Mouse (Mus musculus) forebrain, embryonic 12.5 days (tissue): ENCODE measurements at regions not wholly inside any gene's neighbourhood (a gene's known extent, or its start where the extent isn't known, plus 50 kb on each side); places are given as distances from the start of the nearest gene placed in this dataset.

Experiments
- ATAC-seq: fragments of 200-750 bp; cut with Nextera tagmentation; 2 replicates; pipeline ENCODE4 v1.8.0; 2017; ENCODE audit warnings: moderate TSS enrichment; ENCODE audit not compliant: low FRiP score
- H3K27ac ChIP-seq: fragments of 300-500 bp; sonication (generic); 2 replicates; pipeline ENCODE4 v1.5.1; 2016; ENCODE audit warnings: mild to moderate bottlenecking
- H3K27me3 ChIP-seq: fragments of 300-500 bp; sonication (generic); 2 replicates; pipeline ENCODE4 v1.6.1; 2016; ENCODE audit warnings: mild to moderate bottlenecking
- H3K36me3 ChIP-seq: fragments of 300-500 bp; sonication (generic); replicated peaks from 2 replicates; pipeline ENCODE4 v1.6.1; 2016; ENCODE audit warnings: mild to moderate bottlenecking
- H3K4me1 ChIP-seq: fragments of 300-500 bp; sonication (generic); 2 replicates; pipeline ENCODE4 v1.6.1; 2016
- H3K4me2 ChIP-seq: fragments of 300-500 bp; sonication (generic); 2 replicates; pipeline ENCODE4 v1.6.1; 2016; ENCODE audit warnings: mild to moderate bottlenecking, moderate library complexity
- H3K4me3 ChIP-seq: fragments of 300-500 bp; sonication (generic); replicated peaks from 2 replicates; pipeline ENCODE4 v1.5.1; 2016; ENCODE audit warnings: mild to moderate bottlenecking
- H3K9ac ChIP-seq: fragments of 300-500 bp; sonication (generic); 2 replicates; pipeline ENCODE4 v1.6.1; 2016; ENCODE audit warnings: mild to moderate bottlenecking
- H3K9me3 ChIP-seq: fragments of 300-500 bp; sonication (generic); 2 replicates; pipeline ENCODE4 v1.6.1; 2016
- WGBS: fragments of 180-500 bp; shearing (Covaris S2); methylation state at CpG from one replicate; pipeline ENCODE4 v1.1.7; 2016; 5-methylcytosine and 5-hydroxymethylcytosine counted together

- no peaks in the 10 kb centered on the region for H3K4me1 ChIP-seq
- H3K9ac ChIP-seq = no peak overlapping the region
- no peak overlapping the region for H3K4me3 ChIP-seq
- no peak overlapping the region for H3K4me2 ChIP-seq
- ATAC-seq = no peak
- no peaks in the 10 kb centered on the region for H3K36me3 ChIP-seq
- no peaks in the 10 kb centered on the region for H3K27me3 ChIP-seq
- no peaks in the 10 kb centered on the region for H3K9me3 ChIP-seq
- H3K27ac ChIP-seq = no peak overlapping the region
- 85% methylated on average over 5 of the region's 5 CpGs for WGBS
These were observed 274.6 kb upstream of the Rack1 start for GRCm38 (mm10) chr11:48525517-48525916.

GRCm38 (mm10) chr11:48506886-48507285, 293.2 kb upstream of the Rack1 start:
- H3K9me3 ChIP-seq = no peaks in the 10 kb centered on the region

DNA sequence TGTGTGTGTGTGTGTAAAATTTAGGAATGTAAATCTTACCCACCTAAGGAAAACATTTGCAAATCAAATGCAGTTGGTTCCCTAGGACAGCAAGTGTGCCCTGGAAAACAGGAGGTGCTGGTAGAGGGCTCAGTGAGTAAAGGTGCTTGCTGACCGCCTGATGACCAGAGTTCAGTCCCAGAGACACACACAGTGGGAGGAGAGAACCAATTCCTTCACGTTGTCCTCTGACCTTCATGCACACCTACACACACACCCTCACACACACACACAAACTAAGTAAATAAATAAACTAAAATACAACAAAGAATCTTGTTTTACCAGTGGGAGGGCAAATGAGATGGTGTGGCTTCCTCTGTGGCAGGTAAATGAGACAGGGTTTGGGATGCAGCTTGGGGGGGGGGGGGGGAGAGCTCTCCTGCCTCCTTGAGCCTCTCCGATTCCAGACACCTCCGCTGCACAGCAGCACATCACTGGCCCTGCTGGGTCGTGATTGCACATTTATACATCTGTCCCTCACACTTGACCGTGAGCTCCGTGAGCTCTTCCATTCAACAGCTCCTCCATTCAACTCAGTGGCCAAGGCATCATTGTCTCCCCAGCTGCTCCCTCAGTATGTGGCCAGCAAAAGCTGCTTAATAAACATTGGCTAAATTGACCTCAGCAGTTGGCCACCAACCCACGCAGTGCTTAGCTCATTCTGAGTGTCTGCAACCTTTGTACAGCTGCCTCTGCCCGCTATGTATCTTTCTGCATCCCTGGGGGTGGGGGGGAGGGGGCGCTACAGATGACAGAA, 297.9 kb upstream of the Rack1 start:
- no peak overlapping the region for H3K27ac ChIP-seq
- H3K9me3 ChIP-seq = no peaks in the 10 kb centered on the region
- H3K4me1 ChIP-seq = peaks cover 11% of the 10 kb centered on the region; the same call in 1 of the 2 replicates
- WGBS = 19% methylated on average over 10 of the region's 10 CpGs
- H3K4me2 ChIP-seq = peak overlapping the region; percentile 13; the same call in 1 of the 2 replicates
- H3K4me3 ChIP-seq = no peak overlapping the region
- no peak overlapping the region for H3K9ac ChIP-seq
- no peaks in the 10 kb centered on the region for H3K36me3 ChIP-seq
- peak; percentile 87 for ATAC-seq
- H3K27me3 ChIP-seq = peaks cover 12% of the 10 kb centered on the region

More at GRCm38 (mm10) chr11:48506886-48507285, 293.2 kb upstream of the Rack1 start:
- WGBS = 86% methylated on average over 3 of the region's 3 CpGs
- ATAC-seq = no peak
- Histone ChIP-seq H3K27ac (no peak overlapping the region), H3K4me1 (peaks cover 11% of the 10 kb centered on the region; the same call in 1 of the 2 replicates), H3K27me3 (peaks cover 12% of the 10 kb centered on the region; the same call in 1 of the 2 replicates), H3K9ac (no peak overlapping the region), H3K36me3 (no peaks in the 10 kb centered on the region), H3K4me2 (no peak overlapping the region), H3K4me3 (no peak overlapping the region)

DNA sequence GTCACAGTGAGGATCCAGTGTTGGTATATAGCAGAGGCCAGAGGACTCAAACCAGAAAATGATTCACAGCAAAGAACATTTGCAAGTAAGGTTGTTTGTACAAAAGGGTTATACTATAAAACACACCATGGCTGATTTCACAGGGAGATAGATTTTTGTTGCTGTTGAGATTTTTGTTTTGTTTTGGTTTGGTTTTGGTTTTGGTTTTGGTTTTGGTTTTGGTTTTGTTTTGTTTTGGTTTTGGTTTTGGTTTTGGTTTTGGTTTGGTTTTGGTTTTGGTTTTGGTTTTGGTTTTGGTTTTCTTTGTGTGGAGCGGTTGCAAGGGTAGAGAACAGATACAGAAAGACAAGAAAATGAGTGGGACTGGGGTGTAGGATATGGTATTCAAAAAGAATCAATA, 301.1 kb upstream of the Rack1 start:
- 90% methylated on average over 1 of the region's 1 CpGs for WGBS
- Histone ChIP-seq H3K36me3 (no peaks in the 10 kb centered on the region), H3K9ac (no peak overlapping the region), H3K9me3 (no peaks in the 10 kb centered on the region), H3K4me3 (no peak overlapping the region), H3K4me2 (no peak overlapping the region), H3K27me3 (peaks cover under 1% of the 10 kb centered on the region; the same call in 1 of the 2 replicates), H3K4me1 (peaks cover 11% of the 10 kb centered on the region; the same call in 1 of the 2 replicates), H3K27ac (no peak overlapping the region)
- ATAC-seq = no peak

GRCm38 (mm10) chr11:48488308-48488707, 311.8 kb upstream of the Rack1 start:
- H3K4me3 ChIP-seq = no peak overlapping the region
- no peak overlapping the region for H3K27ac ChIP-seq
- WGBS = 74% methylated on average over 1 of the region's 1 CpGs
- no peaks in the 10 kb centered on the region for H3K27me3 ChIP-seq
- ATAC-seq = no peak
- no peaks in the 10 kb centered on the region for H3K36me3 ChIP-seq
- no peak overlapping the region for H3K9ac ChIP-seq
- no peak overlapping the region for H3K4me2 ChIP-seq
- no peaks in the 10 kb centered on the region for H3K9me3 ChIP-seq
- no peaks in the 10 kb centered on the region for H3K4me1 ChIP-seq

DNA sequence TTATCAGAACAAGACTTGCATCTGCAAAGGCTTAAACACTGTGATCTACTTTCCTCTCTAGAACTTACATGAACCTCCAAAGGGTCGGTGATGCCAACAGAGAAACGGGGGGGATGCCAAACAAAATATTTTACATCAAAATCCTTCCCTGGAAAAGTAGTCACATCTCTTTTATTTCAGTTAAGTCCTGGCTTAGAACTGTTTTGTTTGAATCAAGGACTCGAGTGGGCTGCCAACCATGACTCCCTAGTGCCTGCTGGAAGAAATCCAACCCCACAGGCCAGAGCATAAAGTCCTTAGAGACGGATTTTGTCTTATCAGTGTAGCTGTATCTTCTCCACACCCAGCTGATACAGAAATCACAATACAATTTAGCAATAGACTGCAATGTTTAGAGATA, 336.1 kb upstream of the Rack1 start:
- no peak overlapping the region for H3K27ac ChIP-seq
- H3K4me2 ChIP-seq = no peak overlapping the region
- no peak overlapping the region for H3K9ac ChIP-seq
- H3K4me3 ChIP-seq = no peak overlapping the region
- WGBS = 80% methylated on average over 4 of the region's 4 CpGs
- no peaks in the 10 kb centered on the region for H3K4me1 ChIP-seq
- no peaks in the 10 kb centered on the region for H3K27me3 ChIP-seq
- ATAC-seq = no peak
- H3K36me3 ChIP-seq = no peaks in the 10 kb centered on the region
- no peaks in the 10 kb centered on the region for H3K9me3 ChIP-seq

DNA sequence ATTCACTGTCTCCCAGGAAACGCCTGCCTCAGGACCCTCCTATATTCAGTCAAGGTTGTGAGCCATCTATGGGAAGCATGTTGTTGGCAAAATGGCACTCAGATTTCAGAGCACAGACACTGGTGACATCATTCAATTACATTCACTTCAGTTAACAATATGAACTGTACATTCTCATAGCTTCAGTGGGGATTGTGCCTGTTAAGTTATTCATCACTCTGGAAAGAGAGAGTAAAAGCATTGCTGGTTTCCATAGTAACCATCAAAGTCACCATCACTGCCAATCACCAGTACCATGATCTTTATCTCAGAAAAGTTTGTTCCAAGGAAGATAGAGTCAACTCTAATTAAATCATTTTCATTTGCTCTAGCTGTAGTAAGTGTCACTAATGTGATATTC, 350.2 kb upstream of the Rack1 start:
- no peak overlapping the region for H3K4me3 ChIP-seq
- WGBS = 62% methylated on average over 1 of the region's 1 CpGs

GRCm38 (mm10) chr11:48442534-48443254, 357.4 kb upstream of the Rack1 start:
- Histone ChIP-seq H3K27me3 (no peaks in the 10 kb centered on the region), H3K9me3 (no peaks in the 10 kb centered on the region), H3K4me1 (no peaks in the 10 kb centered on the region; the same call in 1 of the 2 replicates), H3K4me2 (no peak overlapping the region), H3K4me3 (no peak overlapping the region), H3K36me3 (no peaks in the 10 kb centered on the region), H3K27ac (no peak overlapping the region), H3K9ac (no peak overlapping the region)
- ATAC-seq = no peak
- WGBS = 38% methylated on average over 5 of the region's 5 CpGs

More for the DNA sequence above, 350.2 kb upstream of the Rack1 start:
- Histone ChIP-seq H3K27me3 (no peaks in the 10 kb centered on the region), H3K9ac (no peak overlapping the region), H3K4me2 (no peak overlapping the region), H3K27ac (no peak overlapping the region), H3K4me1 (no peaks in the 10 kb centered on the region), H3K36me3 (no peaks in the 10 kb centered on the region), H3K9me3 (no peaks in the 10 kb centered on the region)
- peak; percentile 20; the same call in 1 of the 2 replicates for ATAC-seq

- H3K4me2 ChIP-seq = no peak overlapping the region
- no peaks in the 10 kb centered on the region for H3K27me3 ChIP-seq
- no peaks in the 10 kb centered on the region for H3K4me1 ChIP-seq
- no peaks in the 10 kb centered on the region for H3K36me3 ChIP-seq
- no peak for ATAC-seq
- H3K27ac ChIP-seq = no peak overlapping the region
- no peak overlapping the region for H3K4me3 ChIP-seq
- 90% methylated on average over 3 of the region's 3 CpGs for WGBS
- no peaks in the 10 kb centered on the region for H3K9me3 ChIP-seq
- H3K9ac ChIP-seq = no peak overlapping the region
These were observed 363.4 kb upstream of the Rack1 start for GRCm38 (mm10) chr11:48436712-48437111.

GRCm38 (mm10) chr11:48431316-48431715, 368.8 kb upstream of the Rack1 start:
- Histone ChIP-seq H3K4me3 (no peak overlapping the region), H3K27me3 (no peaks in the 10 kb centered on the region), H3K36me3 (no peaks in the 10 kb centered on the region), H3K4me2 (no peak overlapping the region), H3K27ac (no peak overlapping the region), H3K9ac (no peak overlapping the region), H3K9me3 (no peaks in the 10 kb centered on the region), H3K4me1 (no peaks in the 10 kb centered on the region)
- ATAC-seq = no peak

- no peaks in the 10 kb centered on the region for H3K27me3 ChIP-seq
- WGBS = 77% methylated on average over 2 of the region's 2 CpGs
- H3K9ac ChIP-seq = no peak overlapping the region
- no peaks in the 10 kb centered on the region for H3K36me3 ChIP-seq
- H3K4me2 ChIP-seq = no peak overlapping the region
- no peaks in the 10 kb centered on the region for H3K9me3 ChIP-seq
- H3K4me1 ChIP-seq = no peaks in the 10 kb centered on the region
- no peak for ATAC-seq
- no peak overlapping the region for H3K27ac ChIP-seq
- H3K4me3 ChIP-seq = no peak overlapping the region
These were observed 372.7 kb upstream of the Rack1 start for GRCm38 (mm10) chr11:48427423-48427822.

GRCm38 (mm10) chr11:48426446-48426845, 373.7 kb upstream of the Rack1 start:
- Histone ChIP-seq H3K4me1 (no peaks in the 10 kb centered on the region), H3K27ac (no peak overlapping the region), H3K4me2 (no peak overlapping the region), H3K36me3 (no peaks in the 10 kb centered on the region), H3K9ac (no peak overlapping the region), H3K4me3 (no peak overlapping the region), H3K9me3 (no peaks in the 10 kb centered on the region), H3K27me3 (no peaks in the 10 kb centered on the region)
- ATAC-seq = no peak
- 84% methylated on average over 1 of the region's 1 CpGs for WGBS
